Mouse (Mus musculus) ES-E14 (cell line): ENCODE measurements around the gene Dab1. TPM values are rescaled to one million over a fixed set of nuclear protein-coding genes. Genes with fewer than 3 reads are reported as not detected.

Source experiments
- DNase-seq: peaks from one replicate; pipeline ENCODE4 v3.0.0-alpha.2; 2013; ENCODE audit warnings: low read depth, low spot score
- H3K27ac ChIP-seq: 2 replicates; pipeline ENCODE4 v1.5.1; 2012; ENCODE audit warnings: low read depth, mild to moderate bottlenecking, low read length, moderate library complexity, mixed read lengths; ENCODE audit not compliant: poor library complexity, insufficient read depth, severe bottlenecking
- H3K36me3 ChIP-seq: 2 replicates; pipeline ENCODE4 v1.6.1; 2012; ENCODE audit warnings: mild to moderate bottlenecking, low read length, moderate library complexity, mixed read lengths; ENCODE audit not compliant: control insufficient read depth, poor library complexity, insufficient read depth, severe bottlenecking
- H3K4me1 ChIP-seq, 2 experiments: fragments of 150-350 bp in 1 of 2; sonication (generic) in 1 of 2; 2 replicates each; pipeline ENCODE4 v1.6.1; 2012; ENCODE audit warnings: low read length in 2 of 2, mild to moderate bottlenecking in 1 of 2, mixed read lengths in 1 of 2; ENCODE audit not compliant: control insufficient read depth in 2 of 2, insufficient read depth in 2 of 2, poor library complexity in 1 of 2
- H3K4me3 ChIP-seq, 2 experiments: fragments of 150-350 bp in 1 of 2; sonication (generic) in 1 of 2; 2 replicates each; pipeline ENCODE4 v1.5.1; 2012; ENCODE audit warnings: low read length in 2 of 2, low read depth in 1 of 2, mild to moderate bottlenecking in 1 of 2, mixed read lengths in 1 of 2; ENCODE audit not compliant: insufficient read depth in 1 of 2, poor library complexity in 1 of 2, severe bottlenecking in 1 of 2
- H3K9ac ChIP-seq: 2 replicates; pipeline ENCODE4 v1.6.1; 2012; ENCODE audit warnings: low read depth, mild to moderate bottlenecking, low read length, mixed read lengths; ENCODE audit not compliant: poor library complexity, insufficient read depth, severe bottlenecking
- H3K9me3 ChIP-seq: fragments of 150-350 bp; sonication (generic); 2 replicates; pipeline ENCODE4 v1.6.1; 2012; ENCODE audit warnings: low read depth, mild to moderate bottlenecking, low read length; ENCODE audit not compliant: control insufficient read depth, insufficient read depth
- CHD2 ChIP-seq: IDR thresholded peaks from 2 replicates; pipeline ENCODE4 v1.6.1; 2014; ENCODE audit warnings: mild to moderate bottlenecking, low read depth, low read length, inconsistent platforms
- HCFC1 ChIP-seq: IDR thresholded peaks from 2 replicates; pipeline ENCODE4 v1.6.1; 2012; ENCODE audit warnings: low read length, inconsistent platforms, borderline replicate concordance; ENCODE audit not compliant: insufficient read depth
- MAFK ChIP-seq: IDR thresholded peaks from 2 replicates; pipeline ENCODE4 v1.6.1; 2014; ENCODE audit warnings: mild to moderate bottlenecking, low read depth, low read length, inconsistent platforms; ENCODE audit not compliant: insufficient read depth
- ZC3H11A ChIP-seq: IDR thresholded peaks from 2 replicates; pipeline ENCODE4 v1.6.1; 2012; ENCODE audit warnings: low read depth, mild to moderate bottlenecking, inconsistent platforms, low read length, borderline replicate concordance
- ZNF384 ChIP-seq: IDR thresholded peaks from 2 replicates; pipeline ENCODE4 v1.6.1; 2012; ENCODE audit warnings: low read depth, low read length, inconsistent platforms
- in situ Hi-C, 2 experiments: fragments of 600-800 bp; cut with MboI; formaldehyde crosslinking; loops; one replicate each; pipeline ENCODE4 v1.15.1; 2025; ENCODE audit warnings: low sequenced_read_pairs in 2 of 2, inconsistent platforms in 1 of 2; ENCODE audit not compliant: unreplicated experiment in 2 of 2
- total RNA-seq: library from RNA; depleted of rRNA; stranded (reverse); fragments of 300-350 nt; gene quantifications from 2 replicates; pipeline ENCODE4 v1.2.3, GENCODE M21; 2012

Dab1 gene
- total RNA-seq, 1 experiment = 7.9 TPM

DNA sequence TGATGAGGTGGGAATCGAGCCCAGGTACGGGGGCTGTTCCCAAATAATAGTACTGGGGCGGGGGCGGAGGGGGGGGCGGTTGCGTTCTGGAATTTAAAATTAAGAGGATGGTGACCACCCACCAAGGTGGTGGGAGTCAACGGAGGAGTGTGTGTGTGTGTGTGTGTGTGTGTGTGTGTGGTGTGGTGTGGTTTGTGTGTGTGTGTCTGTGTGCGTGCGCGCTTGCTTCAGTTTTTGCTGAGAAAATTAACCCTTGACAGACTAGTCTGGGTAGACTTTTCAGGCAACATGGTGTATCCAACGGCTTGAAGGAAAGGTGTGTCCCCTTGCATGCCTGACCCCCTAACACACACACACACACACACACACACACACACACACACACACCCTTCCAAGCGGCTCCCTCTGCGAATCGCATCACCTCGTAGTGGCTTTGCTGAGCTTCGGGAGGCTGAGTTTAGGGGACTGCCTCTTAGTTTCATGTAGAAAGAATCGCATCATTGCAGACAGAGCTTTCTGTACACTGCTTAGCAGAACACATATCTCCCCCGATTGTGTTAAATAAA is 1.5 kb downstream of the Dab1 start:
- Histone ChIP-seq H3K9me3 (no peaks in the 10 kb centered on the region), H3K4me3 (no peak overlapping the region), H3K36me3 (no peaks in the 10 kb centered on the region), H3K4me1 (no peaks in the 10 kb centered on the region; a peak in 1 of 4 replicates), H3K27ac (no peak overlapping the region), H3K9ac (no peak overlapping the region)
- TF ChIP-seq ZNF384 = no peak
- no peak for DNase-seq
- in situ Hi-C loops = no loop called here

DNA sequence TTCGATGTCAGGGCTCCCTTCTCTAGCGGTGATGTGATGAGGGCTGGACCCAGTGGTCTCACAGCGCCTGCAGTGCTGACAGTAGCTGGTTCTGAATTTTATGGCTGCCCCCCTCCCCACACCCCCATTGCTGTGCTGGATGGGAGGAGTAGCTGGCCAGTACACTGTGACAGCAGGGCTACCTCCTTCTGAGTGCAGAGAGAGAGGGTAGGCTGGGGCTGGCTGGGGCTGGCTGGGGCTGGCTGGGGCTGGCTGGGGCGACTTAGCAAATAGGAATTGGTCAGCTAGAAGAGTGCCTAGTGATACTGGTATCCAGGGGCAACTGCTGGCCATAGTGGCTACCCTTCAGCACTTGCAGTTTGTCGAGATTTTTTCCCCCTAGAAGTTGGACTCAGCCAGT is 2.4 kb downstream of the Dab1 start:
- DNase-seq = no peak
- in situ Hi-C loops = no loop called here
- Histone ChIP-seq H3K9ac (no peak overlapping the region), H3K9me3 (no peaks in the 10 kb centered on the region), H3K4me1 (no peaks in the 10 kb centered on the region; a peak in 1 of 4 replicates), H3K27ac (no peak overlapping the region), H3K4me3 (no peak overlapping the region), H3K36me3 (no peaks in the 10 kb centered on the region)
- TF ChIP-seq MAFK (no peak), CHD2 (no peak), ZC3H11A (no peak), HCFC1 (no peak), ZNF384 (no peak)

DNA sequence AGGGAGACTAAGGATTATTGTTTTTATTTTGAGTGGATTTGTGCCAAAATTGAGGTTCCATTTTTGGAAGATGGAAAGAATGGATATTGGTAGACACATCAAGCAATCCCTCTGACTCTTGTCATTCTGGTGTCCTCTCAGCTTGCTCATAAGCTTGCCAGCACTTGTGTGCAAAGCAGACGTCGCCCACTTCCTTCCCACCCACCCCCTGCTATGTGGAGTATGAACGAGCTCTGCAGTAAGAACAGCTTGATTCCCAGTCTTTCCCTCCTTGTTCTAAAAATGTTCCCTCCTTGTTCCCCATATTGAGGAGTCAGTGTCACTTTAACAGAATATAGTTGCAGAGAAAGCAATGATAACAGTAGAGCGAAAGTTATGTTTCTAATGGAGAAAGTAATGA is 11.0 kb downstream of the Dab1 start:
- H3K27ac ChIP-seq = no peak overlapping the region
- no peak overlapping the region for H3K9ac ChIP-seq
- no peak overlapping the region for H3K4me3 ChIP-seq
- H3K9me3 ChIP-seq = no peaks in the 10 kb centered on the region
- no peaks in the 10 kb centered on the region for H3K36me3 ChIP-seq
- in situ Hi-C loops = no loop called here
- no peak for DNase-seq
- H3K4me1 ChIP-seq = no peaks in the 10 kb centered on the region
- no peak for TF ChIP-seq MAFK
- no peak for TF ChIP-seq ZC3H11A

DNA sequence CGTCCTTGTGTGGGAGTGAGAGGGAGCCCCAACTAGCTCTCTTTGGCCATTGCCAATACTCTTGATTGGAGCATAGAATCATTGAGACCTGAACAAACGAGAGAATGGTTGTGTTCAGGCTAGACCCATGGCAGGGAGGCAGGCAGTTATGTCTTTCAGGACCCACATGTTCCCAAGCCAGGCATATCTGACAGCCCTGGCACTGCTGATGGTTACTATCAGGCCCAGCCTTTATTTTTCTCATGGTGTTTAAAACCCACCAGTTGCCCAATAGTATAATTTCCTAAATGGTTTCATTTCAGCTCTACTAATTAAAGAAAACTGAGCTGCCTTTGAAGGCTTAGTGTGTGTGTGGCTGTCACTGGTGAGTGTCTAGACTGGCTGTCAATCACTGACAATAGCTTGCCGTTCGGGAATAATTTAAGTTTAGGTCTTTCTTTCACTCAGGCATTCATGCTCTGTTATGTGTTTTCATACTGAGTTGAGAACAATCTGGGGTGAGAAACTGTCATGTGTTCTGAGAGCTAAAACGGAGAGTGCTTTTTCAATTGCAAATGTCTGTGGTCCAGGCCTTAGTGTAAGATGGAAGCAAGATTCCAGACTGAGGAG is 17.1 kb downstream of the Dab1 start:
- Histone ChIP-seq H3K4me3 (no peak overlapping the region), H3K4me1 (no peaks in the 10 kb centered on the region), H3K27ac (no peak overlapping the region), H3K9me3 (no peaks in the 10 kb centered on the region), H3K9ac (no peak overlapping the region), H3K36me3 (no peaks in the 10 kb centered on the region)
- TF ChIP-seq HCFC1 (no peak), ZC3H11A (no peak), MAFK (no peak), ZNF384 (no peak), CHD2 (no peak)
- DNase-seq = no peak
- in situ Hi-C loops = no loop called here
